18 mouse cellular contexts compared by ENCODE assay signal in the genomic region with DNA sequence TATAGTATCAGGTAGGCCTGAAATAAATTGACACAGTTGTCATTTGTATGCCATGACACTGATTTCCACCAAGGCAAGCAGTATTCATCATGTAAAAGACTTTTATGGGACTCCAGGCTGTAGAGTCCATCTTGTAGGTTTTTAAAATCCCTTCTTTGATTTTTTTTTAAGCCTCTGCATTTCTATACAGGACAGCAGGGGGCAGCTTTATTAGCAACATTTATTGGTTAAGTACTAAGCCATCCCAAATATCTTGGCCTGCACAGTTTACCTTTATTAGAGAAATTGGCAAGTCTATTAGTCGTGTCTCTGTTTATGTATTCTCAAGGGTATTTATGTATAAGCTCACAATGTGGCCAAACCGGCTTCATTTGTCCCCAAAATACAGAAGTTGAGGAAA.
A peak's percentile ranks its signal among the peaks of the same experiment; 100 is the strongest.
DNase-seq lines count a peak whose midpoint lies in the region; ATAC-seq and TF ChIP-seq lines count a peak whose summit lies in the region.
"Had no signal": no experiment of that assay in that cellular context is flagged by ENCODE, and none has a peak within 500 bp of the region (broad histone marks: within the 10 kb centered on the region; RNA-seq: fewer than 3 reads in every experiment).

No protein-coding gene starts in this region.

- peaks cover 5% of the 10 kb centered on the region for H3K4me1 ChIP-seq in hindbrain, embryonic 14.5 days (replicated peaks; ENCODE audit: control insufficient read depth, insufficient read depth, low read length)
- H3K4me1 ChIP-seq in hindbrain, embryonic 10.5 days (replicated peaks) = peaks cover 9% of the 10 kb centered on the region
- H3K4me1 ChIP-seq in neural tube, embryonic 13.5 days (replicated peaks) = peaks cover 16% of the 10 kb centered on the region
- H3K4me1 ChIP-seq in stomach, postnatal 0 days (replicated peaks; ENCODE audit: control insufficient read depth, insufficient read depth) = no peaks in the 10 kb centered on the region
- H3K4me1 ChIP-seq: heart, embryonic 10.5 days; liver, embryonic 15.5 days; megakaryocyte, embryonic 14.5 days; neural tube, embryonic 12.5 days had no signal

- TF ChIP-seq EP300 in stomach, postnatal 0 days (optimal IDR thresholded peaks at IDR 0.05) = no peak

- peak overlapping the region; percentile 91 for H3K27ac ChIP-seq in hindbrain, embryonic 14.5 days
- no peak overlapping the region for H3K27ac ChIP-seq in hindbrain, embryonic 10.5 days
- H3K27ac ChIP-seq in neural tube, embryonic 13.5 days (replicated peaks) = peak overlapping the region; percentile 80
- H3K27ac ChIP-seq in stomach, postnatal 0 days (replicated peaks) = no peak overlapping the region
- H3K27ac ChIP-seq: heart, embryonic 10.5 days; limb, embryonic 10.5 days; liver, embryonic 15.5 days; neural tube, embryonic 12.5 days had no signal

- H3K27me3 ChIP-seq in hindbrain, embryonic 14.5 days (ENCODE audit: control insufficient read depth, insufficient read depth, low read length) = no peaks in the 10 kb centered on the region
- H3K27me3 ChIP-seq in hindbrain, embryonic 10.5 days (ENCODE audit: insufficient read depth, poor library complexity, severe bottlenecking) = no peaks in the 10 kb centered on the region; the same call in 1 of the 2 replicates
- no peaks in the 10 kb centered on the region for H3K27me3 ChIP-seq in neural tube, embryonic 13.5 days
- H3K27me3 ChIP-seq in stomach, postnatal 0 days (ENCODE audit: control insufficient read depth, insufficient read depth, low read length) = no peaks in the 10 kb centered on the region
- H3K27me3 ChIP-seq: liver, embryonic 15.5 days; neural tube, embryonic 12.5 days had no signal

- DNase-seq in CD4-positive, CD25-positive, alpha-beta regulatory T cell, adult 2 months (ENCODE audit: low read depth, low spot score) = peak; percentile 2
- DNase-seq in hindbrain, embryonic 14.5 days (ENCODE audit: low spot score) = no peak
- DNase-seq in hindbrain, embryonic 10.5 days (ENCODE audit: low spot score) = no peak
- DNase-seq in neural tube, embryonic 10.5 days (ENCODE audit: extremely low spot score, low spot score) = no peak
- DNase-seq in stomach, postnatal 0 days (ENCODE audit: low spot score) = no peak
- DNase-seq: adrenal gland, adult 2 months; cerebellum, postnatal 25 days; heart, postnatal 4 days; right cerebral cortex, adult 18-20 months had no signal

- peak; percentile 48 for TF ChIP-seq CTCF in stomach, postnatal 0 days (IDR thresholded peaks at IDR 0.05; ENCODE audit: low read depth)

- H3K36me3 ChIP-seq in hindbrain, embryonic 14.5 days (replicated peaks; ENCODE audit: control insufficient read depth, insufficient read depth) = no peaks in the 10 kb centered on the region
- no peaks in the 10 kb centered on the region for H3K36me3 ChIP-seq in hindbrain, embryonic 10.5 days
- H3K36me3 ChIP-seq in neural tube, embryonic 13.5 days = no peaks in the 10 kb centered on the region
- H3K36me3 ChIP-seq in stomach, postnatal 0 days (ENCODE audit: control insufficient read depth, insufficient read depth, low read length) = no peaks in the 10 kb centered on the region
- H3K36me3 ChIP-seq: G1E; heart, embryonic 10.5 days; limb, embryonic 10.5 days; liver, embryonic 15.5 days; neural tube, embryonic 12.5 days had no signal

- H3K4me3 ChIP-seq in hindbrain, embryonic 14.5 days (replicated peaks; ENCODE audit: low read length) = no peak overlapping the region
- H3K4me3 ChIP-seq in hindbrain, embryonic 10.5 days = no peak overlapping the region
- no peak overlapping the region for H3K4me3 ChIP-seq in neural tube, embryonic 13.5 days
- no peak overlapping the region for H3K4me3 ChIP-seq in stomach, postnatal 0 days (ENCODE audit: low read depth, low read length)
- H3K4me3 ChIP-seq: liver, embryonic 15.5 days; megakaryocyte, embryonic 14.5 days; neural tube, embryonic 12.5 days had no signal

- no peaks in the 10 kb centered on the region for H3K9me3 ChIP-seq in hindbrain, embryonic 14.5 days (ENCODE audit: control insufficient read depth, low read length)
- no peaks in the 10 kb centered on the region for H3K9me3 ChIP-seq in hindbrain, embryonic 10.5 days
- no peaks in the 10 kb centered on the region for H3K9me3 ChIP-seq in neural tube, embryonic 13.5 days
- no peaks in the 10 kb centered on the region for H3K9me3 ChIP-seq in stomach, postnatal 0 days (ENCODE audit: control insufficient read depth, low read length)
- H3K9me3 ChIP-seq: G1E; heart, embryonic 10.5 days; limb, embryonic 10.5 days; liver, embryonic 15.5 days; neural tube, embryonic 12.5 days had no signal

- no peak for ATAC-seq in CD4-positive, CD25-positive, alpha-beta regulatory T cell, adult 4 months
- ATAC-seq in hindbrain, embryonic 14.5 days (ENCODE audit: low FRiP score) = no peak
- ATAC-seq in neural tube, embryonic 13.5 days (ENCODE audit: low read depth) = no peak
- ATAC-seq in stomach, postnatal 0 days (ENCODE audit: low FRiP score, low TSS enrichment) = no peak
- ATAC-seq in erythroid progenitor cell, adult 5-6 weeks (replicated peaks; ENCODE audit: low FRiP score, poor library complexity, severe bottlenecking) = no peak

- no peak overlapping the region for H3K9ac ChIP-seq in hindbrain, embryonic 14.5 days
- H3K9ac ChIP-seq in neural tube, embryonic 13.5 days = no peak overlapping the region
- H3K9ac ChIP-seq in stomach, postnatal 0 days (ENCODE audit: low read length) = no peak overlapping the region
- H3K9ac ChIP-seq: liver, embryonic 15.5 days; neural tube, embryonic 12.5 days had no signal

- H3K4me2 ChIP-seq in hindbrain, embryonic 14.5 days (replicated peaks) = no peak overlapping the region
- H3K4me2 ChIP-seq in neural tube, embryonic 13.5 days = no peak overlapping the region
- no peak overlapping the region for H3K4me2 ChIP-seq in stomach, postnatal 0 days (replicated peaks; ENCODE audit: low read depth)

- WGBS in hindbrain, embryonic 14.5 days = 36% methylated on average over 2 of the region's 2 CpGs
- 73% methylated on average over 2 of the region's 2 CpGs for WGBS in hindbrain, embryonic 10.5 days
- 44% methylated on average over 2 of the region's 2 CpGs for WGBS in neural tube, embryonic 13.5 days
- 48% methylated on average over 2 of the region's 2 CpGs for WGBS in stomach, postnatal 0 days

Comparison
In these comparisons a context has a peak if more than half of its experiments do, and no peak if none do; other contexts are left out.
1. H3K27ac ChIP-seq: peak in hindbrain, embryonic 14.5 days (single experiment) and neural tube, embryonic 13.5 days (single experiment); none in hindbrain, embryonic 10.5 days (single experiment) and stomach, postnatal 0 days (single experiment).